Mouse (Mus musculus) bone marrow macrophage, adult 2 months (primary cell): Measurements from ENCODE around the gene Gpa33. TPM values are rescaled to one million over a fixed set of nuclear protein-coding genes. Genes with fewer than 3 reads are reported as not detected.

Experiments
- H3K27ac ChIP-seq: 2 replicates; pipeline ENCODE4 v1.5.1; 2012; ENCODE audit warnings: low read depth, low read length; ENCODE audit not compliant: insufficient read depth
- H3K4me1 ChIP-seq: 2 replicates; pipeline ENCODE4 v1.6.1; 2012; ENCODE audit warnings: low read length; ENCODE audit not compliant: control insufficient read depth, insufficient read depth
- H3K4me3 ChIP-seq: 2 replicates; pipeline ENCODE4 v1.5.1; 2012; ENCODE audit warnings: mild to moderate bottlenecking, low read length, moderate library complexity; ENCODE audit not compliant: insufficient read depth
- CTCF ChIP-seq: IDR thresholded peaks from 2 replicates; pipeline ENCODE4 v1.5.1; 2012; ENCODE audit warnings: low read depth, mild to moderate bottlenecking, low read length, moderate library complexity
- POLR2A ChIP-seq: IDR thresholded peaks from 2 replicates; pipeline ENCODE4 v1.6.1; 2012; ENCODE audit warnings: mild to moderate bottlenecking, low read depth, low read length, borderline replicate concordance
- polyA plus RNA-seq: library from polyadenylated mRNA; stranded (reverse); fragments of >200 nt; gene quantifications from 2 replicates; pipeline ENCODE4 v1.2.4, GENCODE M21; 2012; ENCODE audit not compliant: missing spikeins, insufficient read depth, insufficient read length

Gpa33 gene
- polyA plus RNA-seq, 1 experiment: not detected

DNA sequence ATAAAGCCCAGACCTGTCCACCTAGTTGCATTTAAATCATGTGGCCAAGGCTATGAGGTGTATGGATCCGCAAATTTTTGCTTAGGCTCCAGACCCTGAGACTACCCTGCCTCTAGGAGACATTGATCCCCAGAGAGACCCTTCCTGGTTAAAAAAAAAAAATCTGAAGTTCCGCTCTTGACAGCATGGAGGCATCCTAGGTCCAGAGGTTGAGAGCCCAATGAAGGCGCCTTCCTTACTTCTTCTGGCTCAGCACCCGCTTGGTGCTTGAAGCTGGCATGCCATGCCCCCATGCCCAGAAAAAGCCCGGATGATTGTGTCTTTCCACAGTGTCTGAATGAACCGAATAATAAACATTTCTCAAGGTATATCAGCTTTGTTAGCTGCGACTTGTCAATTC, 51.5 kb downstream of the Gpa33 start:
- H3K4me3 ChIP-seq: no peak overlapping the region
- H3K4me1 ChIP-seq: no peaks in the 10 kb centered on the region
- TF ChIP-seq POLR2A: no peak
- TF ChIP-seq CTCF: no peak
- H3K27ac ChIP-seq: no peak overlapping the region

DNA sequence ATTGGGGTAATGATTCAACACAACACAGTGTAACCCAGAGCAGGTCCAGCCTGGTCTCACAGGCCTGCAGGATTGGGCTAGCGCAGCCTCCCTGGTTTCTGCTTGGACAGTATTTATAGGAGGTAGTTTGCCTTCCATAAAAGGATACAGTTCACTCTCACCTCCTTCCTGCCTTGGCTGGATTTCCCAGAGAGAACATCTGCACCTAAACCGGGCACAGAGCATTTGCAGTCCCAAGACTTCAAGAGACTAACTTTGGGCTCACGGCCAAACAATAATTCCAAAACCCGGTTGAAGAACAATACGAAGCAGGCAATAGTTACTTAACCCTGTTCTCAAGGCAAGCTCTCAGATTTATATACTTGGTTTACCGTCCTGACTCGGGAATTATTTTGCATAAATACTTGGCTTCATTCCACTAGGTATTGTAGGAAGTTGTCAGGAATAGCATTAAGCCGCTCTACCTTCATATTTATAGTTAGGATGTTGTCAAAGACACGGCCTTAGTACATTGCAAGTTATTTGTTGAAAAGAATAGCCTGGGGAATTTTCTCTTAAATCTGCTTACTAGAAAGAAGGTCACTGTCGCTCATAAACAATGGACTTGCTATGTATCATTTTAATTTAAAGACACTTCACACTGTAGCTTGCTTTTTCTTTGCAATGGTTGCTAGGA, 53.1 kb downstream of the Gpa33 start:
- Histone ChIP-seq H3K4me1 (no peaks in the 10 kb centered on the region), H3K27ac (no peak overlapping the region), H3K4me3 (no peak overlapping the region)
- TF ChIP-seq POLR2A (no peak), CTCF (no peak)

DNA sequence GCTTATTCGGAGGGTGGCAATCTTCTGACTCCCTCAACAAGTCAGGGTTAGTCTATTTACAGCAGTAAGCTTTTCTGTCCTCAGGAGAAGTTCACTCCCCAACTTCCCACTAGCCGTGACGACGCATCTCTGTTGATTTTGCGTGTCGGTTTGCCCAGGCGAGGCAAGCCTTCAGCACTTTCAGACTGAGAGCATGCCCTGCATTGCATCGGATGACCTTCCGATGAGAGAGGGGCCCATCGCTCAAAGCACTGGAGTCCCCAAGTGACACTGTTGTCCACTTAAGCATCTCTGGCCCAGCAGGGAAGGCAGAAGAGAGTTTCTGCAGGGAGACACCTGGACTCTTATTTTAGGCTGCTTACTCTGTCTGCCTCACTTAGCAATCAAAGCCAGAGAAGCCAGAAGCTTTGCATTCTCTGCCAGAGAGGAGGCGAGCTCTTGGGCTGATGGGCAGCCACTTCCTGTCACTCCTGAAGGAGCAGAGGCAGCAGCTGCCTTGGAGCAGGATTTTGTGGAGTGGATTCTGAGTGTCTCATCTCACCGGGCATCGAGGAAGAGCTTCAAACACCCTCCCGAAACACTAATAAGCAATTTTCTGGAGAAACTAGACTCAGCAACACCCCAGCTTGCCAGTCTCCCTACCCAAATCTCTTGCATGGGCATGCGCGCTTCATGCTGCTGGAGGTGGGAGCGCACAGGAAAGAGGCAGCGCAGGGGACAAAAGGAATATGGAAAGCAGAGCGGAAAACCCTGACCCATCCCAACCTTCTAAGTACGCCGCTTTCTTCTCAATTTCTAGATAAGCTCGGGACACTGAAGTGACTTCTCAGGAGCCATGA, 54.6 kb downstream of the Gpa33 start:
- no peaks in the 10 kb centered on the region for H3K4me1 ChIP-seq
- TF ChIP-seq CTCF (no peak), POLR2A (no peak)
- no peak overlapping the region for H3K4me3 ChIP-seq
- no peak overlapping the region for H3K27ac ChIP-seq

DNA sequence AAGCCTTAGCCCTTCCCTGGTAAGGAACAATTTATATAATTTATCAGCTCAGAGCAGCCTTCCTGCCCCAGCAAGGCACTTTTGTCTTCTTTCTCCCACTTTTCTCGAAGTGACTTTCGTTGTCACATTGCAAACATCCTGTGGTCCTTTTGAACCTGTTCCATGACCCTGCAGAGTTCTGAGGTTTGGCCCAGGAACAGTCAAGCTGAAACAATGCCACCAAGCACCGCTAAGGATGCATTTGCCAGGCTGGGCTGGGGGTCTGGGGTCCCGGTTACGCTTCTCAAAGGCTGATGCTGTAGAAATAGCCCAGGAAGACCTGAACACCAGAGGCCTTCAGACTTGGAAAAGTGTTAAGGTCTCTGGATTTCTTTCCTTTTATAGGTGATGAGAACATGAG, 55.3 kb downstream of the Gpa33 start:
- TF ChIP-seq CTCF (no peak), POLR2A (no peak)
- H3K4me1 ChIP-seq: no peaks in the 10 kb centered on the region

DNA sequence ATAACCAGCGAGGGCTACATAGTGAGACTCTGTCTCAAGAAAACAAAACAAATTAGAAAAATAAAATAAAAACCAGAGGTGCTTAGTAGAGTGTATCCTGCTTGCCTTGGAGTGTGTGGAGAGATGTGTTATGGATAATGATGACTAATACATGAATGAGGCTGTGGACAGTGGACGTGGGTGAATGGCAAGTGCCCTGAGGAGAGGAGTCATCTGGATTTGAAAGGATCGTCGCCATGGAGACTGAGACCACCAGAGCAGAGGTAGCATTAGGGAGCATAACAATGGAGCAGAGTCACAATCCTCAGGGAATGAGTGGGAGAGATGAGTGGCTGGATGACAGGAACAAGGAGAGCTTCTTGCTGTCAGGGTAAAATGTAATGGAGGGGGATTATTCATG, 59.8 kb downstream of the Gpa33 start:
- Histone ChIP-seq H3K27ac (no peak overlapping the region), H3K4me1 (no peaks in the 10 kb centered on the region), H3K4me3 (no peak overlapping the region)
- TF ChIP-seq CTCF (no peak), POLR2A (no peak)

More for the DNA sequence above, 55.3 kb downstream of the Gpa33 start:
- H3K27ac ChIP-seq: no peak overlapping the region
- no peak overlapping the region for H3K4me3 ChIP-seq

DNA sequence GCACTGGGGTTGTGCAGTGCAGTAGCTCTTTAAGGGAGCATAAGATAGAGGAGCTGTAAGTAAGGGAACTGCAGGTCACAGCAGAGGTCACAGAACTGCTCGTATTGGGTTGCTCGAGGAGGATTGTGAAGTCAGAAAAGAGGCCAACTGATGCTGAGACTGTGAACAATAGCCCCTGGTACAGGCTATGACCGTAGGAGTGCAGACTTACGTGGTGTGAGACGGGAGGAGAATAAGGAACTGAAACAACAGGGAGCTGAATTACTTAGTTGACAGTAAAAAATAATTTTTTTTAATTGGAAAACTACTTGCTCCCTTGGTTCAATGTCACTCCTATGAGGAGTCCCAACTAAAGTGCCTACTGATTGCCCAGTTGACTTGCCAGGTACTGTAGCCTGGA, 74.1 kb downstream of the Gpa33 start:
- Histone ChIP-seq H3K4me1 (0 out of 2 replicates have a peak, but pooled peaks cover 2% of the 10 kb centered on the region), H3K27ac (no peak overlapping the region), H3K4me3 (no peak overlapping the region)
- no peak for TF ChIP-seq POLR2A

DNA sequence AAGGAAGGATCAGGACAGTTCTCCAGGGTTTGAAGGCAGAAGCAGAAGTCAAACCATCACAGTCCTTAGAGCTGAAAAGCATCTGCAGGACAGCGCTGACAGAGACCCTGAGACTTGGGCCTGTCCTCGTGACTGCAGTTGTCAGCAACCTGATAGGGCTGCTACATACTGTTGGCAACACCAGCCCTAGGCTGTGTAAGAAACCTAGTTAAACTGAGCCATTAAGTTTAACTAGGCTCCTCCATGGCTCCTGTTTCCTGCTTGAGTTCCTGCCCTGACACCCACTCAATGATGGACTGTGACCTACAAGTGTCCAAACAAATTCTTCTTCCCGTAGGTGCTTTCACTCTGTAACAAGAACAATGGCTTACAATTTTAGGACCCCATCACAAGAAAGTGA, 75.1 kb downstream of the Gpa33 start:
- no peak overlapping the region for H3K4me3 ChIP-seq
- H3K4me1 ChIP-seq: 0 out of 2 replicates have a peak, but pooled peaks cover 2% of the 10 kb centered on the region
- TF ChIP-seq POLR2A: no peak
- no peak for TF ChIP-seq CTCF
- H3K27ac ChIP-seq: no peak overlapping the region

DNA sequence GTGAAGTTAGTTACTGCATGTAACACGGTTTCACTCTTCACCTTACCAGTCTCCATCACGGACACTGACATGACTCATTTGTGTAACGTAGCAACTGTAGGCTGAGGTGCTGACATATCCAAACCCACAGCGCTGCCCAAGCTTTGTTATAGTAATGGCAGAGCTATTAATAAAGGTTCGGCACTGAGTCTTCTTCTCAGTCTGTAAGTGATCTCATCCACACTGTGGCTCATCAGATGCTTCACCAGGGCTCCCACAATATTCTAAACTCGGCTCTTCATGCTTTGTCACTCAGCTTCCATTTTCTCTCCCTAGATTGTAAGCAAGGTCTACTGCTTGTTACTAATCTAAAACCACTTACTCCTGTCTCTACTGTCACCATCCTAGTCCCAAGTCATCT, 79.3 kb downstream of the Gpa33 start:
- no peak overlapping the region for H3K27ac ChIP-seq
- no peak for TF ChIP-seq POLR2A
- no peak overlapping the region for H3K4me3 ChIP-seq
- no peaks in the 10 kb centered on the region for H3K4me1 ChIP-seq

DNA sequence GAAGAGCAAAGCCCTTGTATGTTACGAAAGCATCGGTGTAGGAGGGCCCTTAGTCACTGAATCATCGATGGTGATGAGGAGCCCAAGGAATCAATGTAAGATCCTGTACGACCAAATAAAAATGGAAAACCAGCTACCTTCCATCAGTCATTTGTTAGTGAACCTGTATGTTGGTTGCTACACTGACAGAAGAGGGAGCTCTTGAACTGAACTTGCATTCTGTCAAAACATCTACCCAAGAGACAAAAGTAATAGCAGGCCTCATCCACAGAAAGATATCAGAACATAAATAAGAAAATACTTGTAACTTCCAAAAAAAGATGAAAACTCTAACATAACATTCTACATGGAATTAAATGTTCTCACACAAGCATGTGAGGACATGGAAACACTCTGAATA, 84.1 kb downstream of the Gpa33 start:
- H3K4me3 ChIP-seq: no peak overlapping the region
- TF ChIP-seq CTCF: no peak

More for the DNA sequence above, 84.1 kb downstream of the Gpa33 start:
- Histone ChIP-seq H3K4me1 (no peaks in the 10 kb centered on the region), H3K27ac (no peak overlapping the region)

Other genes starting within 250 kb of the Gpa33 start
- gene Pou2f1, start 127.6 kb upstream of the Gpa33 start, polyA plus RNA-seq: 10.0 and 12.3 TPM in 2 replicates
- not detected in 2 replicates for gene Dusp27, start 2.3 kb upstream of the Gpa33 start, polyA plus RNA-seq
- gene Mael, start 108.5 kb downstream of the Gpa33 start, polyA plus RNA-seq: not detected in 2 replicates
- gene Ildr2, start 123.9 kb downstream of the Gpa33 start, polyA plus RNA-seq: 0.16 TPM in 1 of 2 replicates, not detected in the other
- 24.4 and 26.0 TPM in 2 replicates for gene Tada1, start 248.9 kb downstream of the Gpa33 start, polyA plus RNA-seq